Mouse (Mus musculus): ENCODE measurements at regions not wholly inside any gene's neighbourhood (a gene's known extent, or its start where the extent isn't known, plus 50 kb on each side); places are given as distances from the start of the nearest gene placed in this dataset.
A peak's percentile ranks its signal among the peaks of the same experiment; 100 is the strongest.

DNA sequence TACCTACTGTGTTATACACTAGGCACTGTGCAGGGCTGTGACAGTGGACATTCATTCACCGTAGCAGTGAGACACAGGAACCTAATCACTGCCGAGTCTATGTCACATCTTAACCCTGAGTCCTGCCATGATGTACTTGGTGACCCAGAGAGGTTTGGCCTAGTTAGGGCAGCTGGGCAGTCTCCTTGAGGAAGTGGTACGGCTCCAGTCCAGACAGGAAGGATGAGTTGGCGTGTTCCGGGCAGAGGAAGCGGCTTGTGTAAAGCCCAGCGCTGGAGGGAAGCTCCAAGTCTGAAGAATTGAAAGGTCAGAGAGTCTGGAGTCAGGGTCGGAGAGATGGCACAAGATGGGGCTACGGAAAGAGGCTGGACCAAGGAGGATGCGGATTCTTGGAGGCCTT, 99.4 kb upstream of the Smim15 start:
- ATAC-seq (replicated peaks; ENCODE audit: insufficient number of reproducible peaks, low FRiP score, low TSS enrichment, poor library complexity, severe bottlenecking), result peak; percentile 86

DNA sequence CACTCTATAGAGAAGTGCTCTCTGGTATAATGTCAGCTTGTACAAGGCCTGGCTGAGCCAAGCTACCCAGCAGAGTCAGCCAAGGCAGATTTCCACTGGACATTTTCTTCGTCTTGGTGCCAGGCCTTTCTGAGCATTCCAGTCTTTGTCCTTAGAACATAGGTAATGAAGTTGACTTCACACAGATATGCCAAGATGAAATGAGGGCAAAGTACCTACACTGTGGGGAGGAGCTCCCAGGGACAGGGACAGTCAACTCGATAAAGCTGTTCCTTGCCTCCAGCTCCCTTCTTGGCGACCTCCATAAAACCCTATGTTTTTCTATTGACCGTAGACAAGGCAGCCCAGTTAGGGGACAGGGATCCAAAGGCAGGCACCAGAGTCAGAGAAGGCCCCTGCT, 101.3 kb upstream of the Smim15 start:
- ATAC-seq (replicated peaks; ENCODE audit: insufficient number of reproducible peaks, low FRiP score, low TSS enrichment, poor library complexity, severe bottlenecking), result no peak

DNA sequence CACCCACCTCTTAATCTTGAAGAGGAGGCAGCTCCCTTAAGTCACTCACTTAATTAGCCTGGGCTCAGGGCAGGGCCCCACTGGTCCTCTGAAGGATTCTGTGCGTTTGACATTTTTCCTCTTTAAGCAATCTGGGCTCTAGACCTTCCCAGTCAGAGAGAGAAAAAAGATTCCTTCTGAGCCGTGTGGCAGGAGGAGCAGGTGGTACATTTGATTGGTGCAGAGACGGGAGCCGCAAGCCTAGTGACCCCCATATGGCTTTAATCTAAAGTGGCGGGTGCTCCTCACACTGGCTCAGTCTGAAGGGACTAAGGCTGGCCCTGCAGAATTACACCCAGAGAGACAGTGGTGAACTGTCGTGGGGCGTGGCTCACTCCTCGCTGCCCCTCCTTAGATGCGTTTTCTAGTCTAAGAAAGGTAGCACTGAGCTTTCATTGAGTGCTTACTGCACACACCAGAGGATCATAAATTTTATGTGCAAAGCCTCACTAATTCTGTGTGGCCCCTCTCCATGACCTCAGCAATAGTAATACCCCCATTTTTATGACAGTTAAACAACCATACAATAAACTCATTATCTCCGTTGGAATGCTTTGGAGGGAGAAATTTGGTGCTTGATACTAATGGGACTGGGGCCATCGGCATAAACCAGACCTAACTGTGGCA, 101.8 kb upstream of the Smim15 start:
- ATAC-seq (replicated peaks; ENCODE audit: insufficient number of reproducible peaks, low FRiP score, low TSS enrichment, poor library complexity, severe bottlenecking), result no peak

DNA sequence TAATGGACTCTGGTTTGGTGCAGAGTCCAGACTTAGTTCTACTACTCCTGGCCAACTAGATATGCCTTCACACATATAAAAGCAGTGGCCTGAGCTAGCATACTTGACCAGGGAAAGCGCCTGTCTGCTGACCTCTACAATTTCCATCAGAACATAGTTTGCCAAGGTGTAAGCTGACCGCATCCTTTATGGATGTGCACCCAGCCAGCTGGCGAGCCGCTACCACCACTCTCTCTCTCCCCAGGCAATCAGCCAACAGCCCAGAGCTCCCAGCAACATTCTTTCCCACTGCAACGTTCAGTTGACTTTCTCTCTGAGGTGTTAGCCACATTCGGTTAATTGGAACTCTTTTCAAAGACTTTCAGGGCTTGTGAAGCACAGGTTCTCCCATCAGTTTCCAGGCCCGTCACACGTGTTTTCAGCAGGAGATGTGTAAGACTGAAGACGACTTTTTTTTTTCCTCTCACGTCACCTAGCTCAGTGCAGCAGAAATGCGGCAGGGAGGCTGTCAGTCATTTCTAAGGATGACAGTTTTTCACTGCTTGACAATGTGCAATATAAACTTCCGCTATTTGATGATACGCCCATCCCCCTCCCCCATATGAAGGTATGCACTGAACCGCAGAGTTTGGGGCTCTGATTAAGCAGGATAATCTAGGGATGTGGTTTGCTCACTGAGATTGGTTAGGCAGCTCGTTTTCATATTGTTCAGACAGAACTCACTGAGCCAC, 104.2 kb upstream of the Smim15 start:
- no peak for ATAC-seq (replicated peaks; ENCODE audit: insufficient number of reproducible peaks, low FRiP score, low TSS enrichment, poor library complexity, severe bottlenecking)

DNA sequence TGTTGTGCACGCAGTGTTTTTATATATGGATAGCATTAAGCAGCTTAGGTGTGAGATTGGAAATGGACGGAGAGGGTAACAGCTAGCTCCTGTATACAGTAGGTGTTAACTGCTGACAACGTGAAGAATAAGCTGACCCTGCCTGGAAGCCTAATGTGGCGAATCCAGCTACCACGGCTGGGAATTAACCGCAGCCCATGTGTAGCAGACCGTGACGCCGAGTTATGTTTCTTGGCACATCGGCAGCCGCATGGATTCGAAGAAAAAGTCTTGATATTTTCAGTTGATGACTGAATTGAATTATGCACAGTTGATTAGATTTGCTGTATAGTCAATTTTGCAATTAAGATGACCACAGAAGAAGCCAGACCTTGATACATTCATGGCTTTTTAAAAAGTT, 108.6 kb upstream of the Smim15 start:
- ATAC-seq (replicated peaks; ENCODE audit: insufficient number of reproducible peaks, low FRiP score, low TSS enrichment, poor library complexity, severe bottlenecking), result no peak

DNA sequence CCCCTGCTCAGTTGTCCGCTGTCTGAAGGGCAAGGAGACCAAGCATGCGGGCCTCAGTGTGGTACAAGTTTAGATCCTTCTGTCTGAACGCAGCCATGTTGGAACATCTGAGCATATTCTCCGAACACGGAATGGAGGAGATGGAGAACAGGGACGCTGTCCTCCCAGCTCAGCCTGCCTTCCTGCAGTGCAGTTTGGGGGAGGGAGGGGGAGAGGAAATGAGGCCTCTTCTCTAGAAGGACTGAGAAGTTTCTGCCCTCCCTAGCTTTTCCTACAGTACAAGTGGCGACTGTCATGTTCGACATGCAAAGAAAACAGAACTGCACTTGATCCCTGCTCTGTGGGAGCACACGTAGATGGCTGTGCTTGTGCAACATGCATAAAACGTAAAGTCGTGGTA, 109.6 kb upstream of the Smim15 start:
- no peak for ATAC-seq (replicated peaks; ENCODE audit: insufficient number of reproducible peaks, low FRiP score, low TSS enrichment, poor library complexity, severe bottlenecking)

DNA sequence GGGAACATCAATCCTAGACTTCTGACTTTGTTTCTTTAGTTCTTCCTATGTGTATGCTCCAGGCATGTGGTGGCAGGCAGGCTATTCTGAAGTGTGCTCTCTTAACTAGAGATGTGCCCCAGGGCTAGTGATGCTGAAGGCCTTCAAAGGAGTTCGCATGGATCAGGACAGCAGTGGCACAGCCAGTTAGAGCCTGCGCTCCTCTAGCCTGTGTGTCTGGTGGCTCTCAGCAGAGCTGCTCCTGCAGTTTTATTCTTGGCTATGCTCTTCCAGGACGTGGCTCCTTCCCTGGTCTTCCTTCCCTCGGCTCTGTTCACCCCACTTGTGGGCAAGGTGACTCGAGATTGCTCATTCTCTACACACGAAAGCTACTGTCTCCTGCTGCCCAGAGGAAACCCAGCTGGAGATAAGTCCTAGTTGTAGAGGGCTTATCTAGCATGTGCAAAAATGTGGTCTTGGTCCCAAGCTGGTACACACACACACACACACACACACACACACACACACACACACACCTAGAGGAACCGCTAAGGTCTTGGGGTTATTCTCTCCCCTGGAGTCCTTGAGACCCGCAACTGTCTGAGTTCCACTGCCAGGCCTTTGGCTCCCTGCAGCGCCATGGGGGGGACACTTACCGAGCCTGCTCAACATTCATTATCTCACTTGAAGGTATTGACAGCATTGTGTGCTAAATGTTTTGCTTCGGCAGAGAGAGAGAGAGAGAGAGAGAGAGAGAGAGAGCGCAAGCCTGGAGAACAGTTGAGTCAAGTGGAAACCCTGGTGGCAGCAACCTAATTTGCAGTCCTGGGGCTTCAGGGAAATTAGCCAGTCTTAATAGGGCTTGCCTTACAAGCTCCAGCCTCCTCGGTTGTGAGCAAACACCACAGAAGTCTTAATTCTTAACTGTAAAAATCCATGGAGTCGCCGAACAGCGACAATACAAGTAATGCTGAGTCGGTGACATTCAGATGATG, 110.4 kb upstream of the Smim15 start:
- ATAC-seq (replicated peaks; ENCODE audit: insufficient number of reproducible peaks, low FRiP score, low TSS enrichment, poor library complexity, severe bottlenecking), result no peak

DNA sequence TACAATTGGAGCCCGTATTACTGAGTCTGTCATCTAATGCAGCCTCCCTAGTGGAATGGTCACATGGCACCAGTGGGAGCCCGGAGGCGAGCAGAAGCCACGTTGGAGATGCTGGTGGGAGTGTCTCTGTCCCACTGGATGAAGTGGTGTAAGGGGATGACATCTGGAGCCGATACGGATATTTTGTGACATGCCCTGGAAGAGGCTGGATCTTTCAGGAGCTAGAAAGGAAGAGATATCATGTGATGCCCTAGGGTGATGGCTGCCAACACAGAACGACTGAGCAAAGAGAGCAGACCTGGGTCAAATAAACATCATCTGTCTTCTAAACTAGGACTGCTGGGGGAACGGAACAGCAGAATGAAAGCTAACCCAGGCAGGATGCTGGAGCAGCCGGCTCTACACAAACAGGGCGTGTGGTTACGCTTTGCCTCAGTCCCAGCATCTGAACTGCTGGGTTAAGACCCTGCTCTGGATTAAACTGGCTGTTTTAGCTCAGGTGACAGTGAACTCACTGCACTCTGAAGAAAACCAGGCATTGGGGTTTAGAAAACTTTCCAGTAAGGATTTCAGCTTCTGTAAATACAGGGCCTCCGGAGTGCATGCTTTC, 111.7 kb upstream of the Smim15 start:
- no peak for ATAC-seq (replicated peaks; ENCODE audit: insufficient number of reproducible peaks, low FRiP score, low TSS enrichment, poor library complexity, severe bottlenecking)

DNA sequence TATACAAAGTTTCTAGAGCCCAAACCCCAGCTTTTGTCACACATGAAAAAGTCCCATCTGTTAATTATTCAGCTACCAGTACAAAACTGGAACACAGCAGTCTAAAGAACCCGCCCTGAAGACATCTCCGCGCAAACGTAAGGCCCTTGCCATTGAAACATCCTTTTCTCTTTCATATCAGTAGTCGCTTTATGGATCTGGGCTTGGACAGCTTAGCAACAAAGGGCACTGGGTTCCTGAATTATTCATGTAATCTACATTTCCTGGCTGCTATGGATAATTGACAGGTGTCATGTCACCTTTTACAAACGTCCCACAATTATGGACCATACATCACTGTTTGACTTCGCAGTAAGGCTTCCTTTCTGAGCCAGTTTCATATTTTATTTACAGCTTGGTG, 113.0 kb upstream of the Smim15 start:
- no peak for ATAC-seq (replicated peaks; ENCODE audit: insufficient number of reproducible peaks, low FRiP score, low TSS enrichment, poor library complexity, severe bottlenecking)

DNA sequence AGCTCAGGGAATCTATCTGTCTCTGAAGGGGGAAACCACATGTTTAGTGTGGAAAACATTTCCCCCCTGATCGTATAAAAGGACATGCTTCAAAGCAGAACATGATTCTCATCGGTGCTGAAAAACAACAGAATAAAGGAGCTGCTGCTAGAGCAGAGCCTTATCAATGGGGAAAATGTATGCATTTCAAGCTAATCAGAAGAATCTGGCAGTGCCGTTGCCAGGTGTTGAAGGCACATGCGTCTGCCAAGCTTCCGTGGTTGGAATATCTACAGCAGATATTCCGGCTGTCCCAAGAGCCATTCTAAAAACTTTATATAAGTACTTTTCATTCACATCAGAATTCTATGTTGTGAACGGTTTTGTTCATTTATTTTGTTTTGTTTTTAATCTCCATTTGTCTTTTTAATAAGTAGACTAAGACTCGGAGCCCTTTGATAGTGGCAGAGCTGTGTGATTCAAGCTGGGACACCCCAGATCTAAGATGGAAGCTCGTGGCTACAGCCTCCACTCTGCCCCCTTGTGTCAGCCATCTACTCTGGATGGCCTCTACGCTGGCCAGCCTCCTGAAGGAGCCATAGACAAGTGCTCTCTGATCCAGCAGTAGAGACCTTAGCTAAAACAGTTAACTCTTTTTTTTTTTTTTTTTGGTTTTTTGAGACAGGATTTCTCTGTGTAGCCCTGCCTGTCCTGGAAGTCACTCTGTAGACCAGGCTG, 116.6 kb upstream of the Smim15 start:
- ATAC-seq (replicated peaks; ENCODE audit: insufficient number of reproducible peaks, low FRiP score, low TSS enrichment, poor library complexity, severe bottlenecking), result 0 out of 2 replicates have a peak, but pooled peaks have one; percentile 58

DNA sequence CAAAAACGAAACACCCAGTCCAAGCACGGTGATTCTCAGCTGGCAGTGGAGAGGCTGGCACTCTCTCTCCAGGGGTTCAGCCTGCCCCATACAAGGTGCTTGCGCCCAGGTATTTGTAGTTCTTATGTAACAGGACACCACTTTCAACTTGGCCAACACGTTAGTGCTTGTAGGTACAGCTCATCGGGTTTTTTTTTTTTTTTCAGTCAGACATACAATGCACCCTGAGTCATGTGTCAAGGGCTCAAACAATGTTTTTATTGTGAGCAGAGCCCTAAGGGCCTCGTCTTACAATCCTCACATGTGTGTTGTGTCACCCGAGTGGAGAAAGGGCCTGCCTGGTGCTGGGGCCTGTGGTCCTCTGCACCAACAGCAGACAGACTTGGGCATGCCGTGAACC, 118.8 kb upstream of the Smim15 start:
- ATAC-seq (replicated peaks; ENCODE audit: insufficient number of reproducible peaks, low FRiP score, low TSS enrichment, poor library complexity, severe bottlenecking), result no peak

DNA sequence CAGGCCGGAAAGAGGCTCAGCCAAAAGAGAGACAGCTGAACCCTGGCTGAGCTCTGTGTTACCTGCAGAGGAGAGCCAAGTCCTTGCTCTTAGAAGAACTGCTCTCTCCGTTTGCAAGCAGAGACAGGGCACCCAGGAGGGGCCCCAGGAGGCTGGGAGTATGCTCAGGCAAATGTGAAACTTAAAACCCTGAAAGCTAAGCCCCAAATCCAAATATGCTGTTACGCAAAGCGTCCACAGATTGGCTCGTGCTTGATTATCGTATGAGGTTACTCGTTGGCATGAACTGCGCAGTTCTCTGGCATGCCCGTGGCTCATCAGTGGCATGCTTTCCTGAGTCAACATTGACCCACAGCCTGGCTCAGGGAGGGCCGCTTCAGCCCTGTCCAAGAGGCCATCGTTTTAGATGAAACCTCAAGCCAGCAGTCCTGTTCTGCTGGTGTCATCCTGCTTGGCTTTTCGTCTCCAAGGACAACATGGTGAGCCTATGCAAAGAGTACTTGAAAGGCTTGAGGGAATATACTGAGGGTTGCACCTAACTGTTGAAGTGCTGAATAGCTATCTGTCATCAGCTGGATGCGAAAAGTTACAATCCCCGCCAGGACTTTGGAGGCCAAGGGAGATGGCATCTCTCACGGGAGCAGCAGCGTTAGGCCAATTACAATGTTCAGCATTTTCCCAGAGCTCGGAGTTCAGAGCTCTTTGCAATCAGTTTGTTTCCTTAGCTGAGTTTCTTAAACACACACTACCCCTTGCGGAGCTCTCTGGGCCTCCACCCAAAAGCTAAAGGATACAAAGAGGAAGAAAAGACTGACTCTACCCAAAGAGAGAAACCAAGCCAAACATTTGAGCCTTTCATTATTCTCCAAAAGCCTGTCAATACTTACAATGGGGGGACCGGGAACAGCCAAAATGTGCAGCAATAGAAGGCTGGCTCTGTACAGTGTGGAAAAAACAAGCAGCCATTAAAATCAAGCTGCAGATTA, 120.8 kb upstream of the Smim15 start:
- ATAC-seq (replicated peaks; ENCODE audit: insufficient number of reproducible peaks, low FRiP score, low TSS enrichment, poor library complexity, severe bottlenecking), result no peak

DNA sequence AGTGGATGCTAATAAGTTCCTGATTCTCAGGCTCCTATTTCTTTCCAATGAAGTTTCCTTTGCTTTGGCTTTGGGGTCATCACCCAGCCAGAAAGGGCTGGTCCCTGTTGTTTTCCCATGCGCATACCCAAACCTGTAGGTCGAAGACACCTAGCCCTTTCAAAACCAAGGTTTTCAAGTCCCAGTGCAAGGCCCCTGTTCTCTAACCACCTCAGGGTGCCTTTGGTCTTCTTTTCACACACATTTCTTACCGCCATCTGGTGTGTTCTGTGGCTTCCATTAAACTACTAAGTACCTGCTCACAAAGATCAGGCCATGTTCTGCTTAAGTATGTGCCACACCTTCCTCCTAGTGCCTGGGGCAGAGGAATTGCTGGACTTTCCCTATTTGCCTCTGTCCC, 124.8 kb upstream of the Smim15 start:
- no peak for ATAC-seq (replicated peaks; ENCODE audit: insufficient number of reproducible peaks, low FRiP score, low TSS enrichment, poor library complexity, severe bottlenecking)

DNA sequence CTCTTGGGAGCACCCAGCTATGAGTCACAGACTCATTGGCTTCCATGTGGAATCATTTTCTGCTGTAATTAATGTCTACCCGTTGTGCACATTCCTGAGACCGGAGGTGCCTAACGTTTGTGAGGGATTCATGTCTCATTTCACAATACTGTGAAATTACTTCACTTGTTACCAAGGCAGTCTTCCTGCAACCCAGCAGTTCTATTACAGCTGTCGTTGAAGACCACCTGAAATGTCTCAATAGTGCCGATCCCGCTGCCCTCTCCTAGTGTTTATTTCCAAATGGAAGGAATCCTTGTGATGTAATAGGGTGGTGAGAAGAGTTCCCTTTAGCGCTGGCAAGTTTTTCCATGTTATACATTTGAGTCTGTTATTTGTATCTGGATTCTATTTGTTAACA, 125.8 kb upstream of the Smim15 start:
- no peak for ATAC-seq (replicated peaks; ENCODE audit: insufficient number of reproducible peaks, low FRiP score, low TSS enrichment, poor library complexity, severe bottlenecking)

DNA sequence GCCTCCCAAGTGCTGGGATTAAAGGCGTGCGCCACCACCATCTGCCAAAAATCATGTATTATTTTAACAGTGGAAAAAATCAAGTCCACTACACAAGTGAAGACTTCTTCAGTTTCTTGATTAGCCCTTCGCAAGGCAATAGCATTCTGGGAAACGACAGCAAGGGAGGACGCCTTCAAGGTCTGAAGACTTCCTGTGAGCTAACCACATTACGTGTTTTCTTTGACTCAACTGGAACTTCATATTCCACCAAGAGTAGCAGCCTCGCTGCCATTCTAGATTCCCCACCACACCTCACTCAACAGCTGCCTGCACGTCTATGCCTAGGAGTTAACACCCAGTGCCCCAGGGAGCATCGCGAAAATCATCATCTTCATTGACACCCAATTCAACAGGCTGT, 126.2 kb upstream of the Smim15 start:
- no peak for ATAC-seq (replicated peaks; ENCODE audit: insufficient number of reproducible peaks, low FRiP score, low TSS enrichment, poor library complexity, severe bottlenecking)

DNA sequence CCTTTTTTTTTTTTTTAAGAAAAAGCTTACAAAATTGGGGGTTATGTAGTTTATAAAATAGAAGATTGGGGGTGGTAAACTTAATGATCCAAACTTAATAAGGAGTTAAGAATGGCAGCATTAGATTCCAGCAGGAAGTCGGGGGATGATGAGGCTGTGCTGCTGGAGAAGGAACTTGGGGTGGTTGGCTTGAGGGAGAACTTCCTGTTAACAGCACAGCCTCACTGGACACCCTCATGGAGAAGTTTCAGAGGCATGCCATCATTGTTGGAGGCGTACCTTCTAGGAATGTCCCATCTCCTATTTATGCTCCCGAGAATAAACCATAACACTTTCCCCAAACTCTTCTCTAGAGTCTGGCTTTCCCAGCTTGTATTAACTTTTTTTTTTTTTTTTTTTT, 126.7 kb upstream of the Smim15 start:
- no peak for ATAC-seq (replicated peaks; ENCODE audit: insufficient number of reproducible peaks, low FRiP score, low TSS enrichment, poor library complexity, severe bottlenecking)

DNA sequence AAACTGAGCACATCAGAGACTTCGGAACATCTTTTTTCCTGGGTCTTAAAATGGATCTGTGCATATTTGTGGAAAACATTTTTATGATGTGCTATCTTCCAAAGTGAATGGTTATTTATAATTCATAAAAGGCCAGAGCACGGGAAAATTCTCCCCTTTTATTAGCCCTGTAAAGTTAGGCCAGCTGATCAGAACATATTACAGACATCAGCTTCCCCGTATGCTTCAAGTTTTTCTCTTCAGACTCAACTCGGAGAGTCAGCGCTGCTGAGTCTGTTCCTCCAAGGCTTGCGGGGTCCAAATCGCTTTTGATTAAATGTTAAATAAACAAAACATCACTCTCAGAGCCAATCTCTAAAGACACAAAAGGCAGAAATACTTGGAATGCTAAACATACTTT, 134.1 kb upstream of the Smim15 start:
- no peak for ATAC-seq (replicated peaks; ENCODE audit: insufficient number of reproducible peaks, low FRiP score, low TSS enrichment, poor library complexity, severe bottlenecking)

Data from monocyte, adult 5-6 weeks (primary cell).